Mouse (Mus musculus): Measurements from ENCODE around the gene Gm6509.
"Not testable (repeated sequence)": the region's sequence is repeated elsewhere in the genome, so short reads cannot be mapped to it uniquely, and the experiment has no call there.

GRCm38 (mm10) chr5:94616242-94616641 lies 7.5 kb upstream of the Gm6509 start, which contains the start of gene Gm3147:
- not testable (repeated sequence) for TF ChIP-seq CTCF, EP300 (IDR thresholded peaks at IDR 0.05; ENCODE audit: low read depth)

All from liver, embryonic 14.5 days (tissue).